Mouse (Mus musculus): ENCODE measurements around the gene Olfr610. TPM values are rescaled to one million over a fixed set of nuclear protein-coding genes. Genes with fewer than 3 reads are reported as not detected.

Gene Olfr610
- polyA plus RNA-seq, 1 experiment from 2014 or later = not detected

DNA sequence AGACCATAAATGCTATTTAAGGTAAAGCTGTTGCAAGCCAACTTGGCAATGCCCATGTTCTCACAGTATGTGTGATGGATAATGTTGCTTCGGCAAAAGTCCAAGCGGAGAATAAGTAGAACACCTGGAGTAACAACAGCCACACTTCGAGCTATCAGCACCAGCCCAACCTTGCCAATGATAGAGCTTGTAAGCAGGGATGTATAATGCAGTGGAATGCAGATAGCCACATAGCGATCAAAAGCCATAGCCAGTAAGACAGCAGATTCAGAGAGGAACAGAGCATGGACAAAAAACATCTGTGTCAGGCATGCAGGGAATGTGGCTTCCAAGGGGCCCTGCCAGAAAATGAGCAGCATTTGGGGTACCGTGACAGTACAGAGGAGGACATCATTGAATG is 51.3 kb downstream of the Olfr610 start:
- no peaks in the 10 kb centered on the region for H3K36me3 ChIP-seq (ENCODE audit: insufficient read depth)
- no peak overlapping the region for H3K4me3 ChIP-seq (ENCODE audit: low read depth, low read length)
- TF ChIP-seq CTCF (IDR thresholded peaks at IDR 0.05; ENCODE audit: low read depth) = no peak
- H3K4me2 ChIP-seq = no peak overlapping the region
- no peaks in the 10 kb centered on the region for H3K9me3 ChIP-seq (ENCODE audit: low read depth, low read length)
- 65% methylated on average over 5 of the region's 5 CpGs for WGBS
- no peaks in the 10 kb centered on the region for H3K4me1 ChIP-seq (ENCODE audit: insufficient read depth)
- no peak overlapping the region for H3K27ac ChIP-seq (ENCODE audit: low read depth)
- ATAC-seq (ENCODE audit: insufficient read depth) = no peak
- no peaks in the 10 kb centered on the region for H3K27me3 ChIP-seq (ENCODE audit: insufficient read depth, low read length)
- no peak overlapping the region for H3K9ac ChIP-seq
- no peak for DNase-seq

Other genes starting within 250 kb of the Olfr610 start
- gene Olfr596, start 206.5 kb downstream of the Olfr610 start, polyA plus RNA-seq (2014; fragmentation: Nextera tagmentation; extraction: Ambion mirVana) = not detected in 2 replicates
- gene Olfr597, start 195.8 kb downstream of the Olfr610 start, polyA plus RNA-seq (2014; fragmentation: Nextera tagmentation; extraction: Ambion mirVana) = not detected in 2 replicates
- not detected in 2 replicates for gene Olfr598, start 188.6 kb downstream of the Olfr610 start, polyA plus RNA-seq (2014; fragmentation: Nextera tagmentation; extraction: Ambion mirVana)
- gene Olfr599, start 176.2 kb downstream of the Olfr610 start, polyA plus RNA-seq (2014; fragmentation: Nextera tagmentation; extraction: Ambion mirVana) = not detected in 2 replicates
- not detected in 2 replicates for gene Olfr600, start 162.5 kb downstream of the Olfr610 start, polyA plus RNA-seq (2014; fragmentation: Nextera tagmentation; extraction: Ambion mirVana)
- not detected in 2 replicates for gene Olfr601, start 149.5 kb downstream of the Olfr610 start, polyA plus RNA-seq (2014; fragmentation: Nextera tagmentation; extraction: Ambion mirVana)
- gene Olfr603, start 125.9 kb downstream of the Olfr610 start, polyA plus RNA-seq (2014; fragmentation: Nextera tagmentation; extraction: Ambion mirVana) = not detected in 2 replicates
- not detected in 2 replicates for gene Usp17lc, start 97.0 kb downstream of the Olfr610 start, polyA plus RNA-seq (2014; fragmentation: Nextera tagmentation; extraction: Ambion mirVana)
- gene Olfr605, start 66.7 kb downstream of the Olfr610 start, polyA plus RNA-seq (2014; fragmentation: Nextera tagmentation; extraction: Ambion mirVana) = not detected in 2 replicates
- not detected in 2 replicates for gene Olfr606, start 63.1 kb downstream of the Olfr610 start, polyA plus RNA-seq (2014; fragmentation: Nextera tagmentation; extraction: Ambion mirVana)
- gene Olfr607, start 48.0 kb downstream of the Olfr610 start, polyA plus RNA-seq (2014; fragmentation: Nextera tagmentation; extraction: Ambion mirVana) = not detected in 2 replicates
- gene Olfr608, start 42.2 kb downstream of the Olfr610 start, polyA plus RNA-seq (2014; fragmentation: Nextera tagmentation; extraction: Ambion mirVana) = not detected in 2 replicates
- not detected in 2 replicates for gene Olfr609, start 14.1 kb downstream of the Olfr610 start, polyA plus RNA-seq (2014; fragmentation: Nextera tagmentation; extraction: Ambion mirVana)
- gene Olfr611, start 8.7 kb upstream of the Olfr610 start, polyA plus RNA-seq (2014; fragmentation: Nextera tagmentation; extraction: Ambion mirVana) = not detected in 2 replicates
- gene Olfr612, start 30.6 kb upstream of the Olfr610 start, polyA plus RNA-seq (2014; fragmentation: Nextera tagmentation; extraction: Ambion mirVana) = not detected in 2 replicates
- not detected in 2 replicates for gene Olfr613, start 36.0 kb upstream of the Olfr610 start, polyA plus RNA-seq (2014; fragmentation: Nextera tagmentation; extraction: Ambion mirVana)
- gene Olfr615, start 44.0 kb upstream of the Olfr610 start, polyA plus RNA-seq (2014; fragmentation: Nextera tagmentation; extraction: Ambion mirVana) = not detected in 2 replicates
- not detected in 2 replicates for gene Olfr616, start 57.0 kb upstream of the Olfr610 start, polyA plus RNA-seq (2014; fragmentation: Nextera tagmentation; extraction: Ambion mirVana)
- gene Olfr617, start 60.9 kb upstream of the Olfr610 start, polyA plus RNA-seq (2014; fragmentation: Nextera tagmentation; extraction: Ambion mirVana) = not detected in 2 replicates
- gene Olfr618, start 78.0 kb upstream of the Olfr610 start, polyA plus RNA-seq (2014; fragmentation: Nextera tagmentation; extraction: Ambion mirVana) = not detected in 2 replicates
- not detected in 2 replicates for gene Olfr619, start 88.5 kb upstream of the Olfr610 start, polyA plus RNA-seq (2014; fragmentation: Nextera tagmentation; extraction: Ambion mirVana)
- gene Olfr620, start 100.4 kb upstream of the Olfr610 start, polyA plus RNA-seq (2014; fragmentation: Nextera tagmentation; extraction: Ambion mirVana) = not detected in 2 replicates
- gene Olfr622, start 130.6 kb upstream of the Olfr610 start, polyA plus RNA-seq (2014; fragmentation: Nextera tagmentation; extraction: Ambion mirVana) = not detected in 2 replicates
- gene Olfr623, start 151.6 kb upstream of the Olfr610 start, polyA plus RNA-seq (2014; fragmentation: Nextera tagmentation; extraction: Ambion mirVana) = not detected in 2 replicates
- 0.03 TPM in 1 of 2 replicates, not detected in the other for gene Olfr624, start 159.1 kb upstream of the Olfr610 start, polyA plus RNA-seq (2014; fragmentation: Nextera tagmentation; extraction: Ambion mirVana)
- not detected in 2 replicates for gene Olfr625-ps1, start 170.6 kb upstream of the Olfr610 start, polyA plus RNA-seq (2014; fragmentation: Nextera tagmentation; extraction: Ambion mirVana)
- not detected in 2 replicates for gene Olfr243, start 202.5 kb upstream of the Olfr610 start, polyA plus RNA-seq (2014; fragmentation: Nextera tagmentation; extraction: Ambion mirVana)
- gene Olfr628, start 218.3 kb upstream of the Olfr610 start, polyA plus RNA-seq (2014; fragmentation: Nextera tagmentation; extraction: Ambion mirVana) = not detected in 2 replicates
- not detected in 2 replicates for gene Olfr629, start 232.8 kb upstream of the Olfr610 start, polyA plus RNA-seq (2014; fragmentation: Nextera tagmentation; extraction: Ambion mirVana)
- not detected in 2 replicates for gene Olfr630, start 245.2 kb upstream of the Olfr610 start, polyA plus RNA-seq (2014; fragmentation: Nextera tagmentation; extraction: Ambion mirVana)

Data from lung, embryonic 14.5 days (tissue).